Mouse (Mus musculus): ENCODE measurements around the gene Opn1sw. TPM values are rescaled to one million over a fixed set of nuclear protein-coding genes. Genes with fewer than 3 reads are reported as not detected.
A peak's percentile ranks its signal among the peaks of the same experiment; 100 is the strongest.
"Not testable (repeated sequence)": the region's sequence is repeated elsewhere in the genome, so short reads cannot be mapped to it uniquely, and the experiment has no call there.

The Opn1sw gene
- total RNA-seq, 4 experiments from 2014 or later: 0.22 to 0.79 TPM; not detected in 2

DNA sequence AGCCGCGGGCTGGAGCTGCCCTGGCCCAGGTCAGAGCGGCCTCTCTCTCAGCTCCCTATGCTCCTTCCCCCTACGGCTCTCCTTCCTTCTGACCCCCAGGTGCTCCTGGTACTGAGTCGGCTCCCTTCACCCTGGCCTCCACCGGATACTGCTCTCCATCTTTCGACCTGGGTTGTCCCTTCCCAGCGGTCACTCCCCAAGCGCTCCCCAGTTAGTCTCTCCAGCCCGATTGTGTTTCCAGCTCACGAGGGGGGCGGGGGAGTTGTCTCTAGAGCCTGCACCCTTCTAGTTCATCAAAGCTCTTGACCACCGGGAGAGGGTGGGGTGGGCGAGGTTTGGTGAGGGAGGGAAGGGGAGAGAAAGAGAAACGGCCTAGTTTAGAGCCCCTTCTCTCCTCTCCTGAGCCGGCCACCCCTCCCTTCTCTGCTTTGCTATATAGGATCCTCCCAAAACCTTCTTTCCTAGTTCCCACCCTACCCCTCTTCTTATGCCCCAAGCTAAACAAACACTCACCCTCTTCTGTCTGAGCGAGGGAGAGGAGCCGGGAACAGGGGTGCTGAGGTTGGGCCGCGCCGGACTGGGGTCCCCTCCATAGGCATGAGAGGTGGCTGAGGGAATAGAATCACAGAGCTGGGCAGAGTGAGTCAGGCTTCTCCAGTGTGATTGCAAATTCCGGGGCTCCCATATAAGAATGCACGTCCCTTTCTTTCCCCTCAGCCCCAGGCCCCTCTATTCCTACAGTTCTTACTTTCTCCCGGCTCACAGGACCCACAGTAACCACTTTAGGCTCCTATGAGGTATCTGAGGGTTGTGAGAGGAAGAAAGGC, 8.7 kb upstream of the Opn1sw start:
- no peak for DNase-seq (ENCODE audit: low spot score)

DNA sequence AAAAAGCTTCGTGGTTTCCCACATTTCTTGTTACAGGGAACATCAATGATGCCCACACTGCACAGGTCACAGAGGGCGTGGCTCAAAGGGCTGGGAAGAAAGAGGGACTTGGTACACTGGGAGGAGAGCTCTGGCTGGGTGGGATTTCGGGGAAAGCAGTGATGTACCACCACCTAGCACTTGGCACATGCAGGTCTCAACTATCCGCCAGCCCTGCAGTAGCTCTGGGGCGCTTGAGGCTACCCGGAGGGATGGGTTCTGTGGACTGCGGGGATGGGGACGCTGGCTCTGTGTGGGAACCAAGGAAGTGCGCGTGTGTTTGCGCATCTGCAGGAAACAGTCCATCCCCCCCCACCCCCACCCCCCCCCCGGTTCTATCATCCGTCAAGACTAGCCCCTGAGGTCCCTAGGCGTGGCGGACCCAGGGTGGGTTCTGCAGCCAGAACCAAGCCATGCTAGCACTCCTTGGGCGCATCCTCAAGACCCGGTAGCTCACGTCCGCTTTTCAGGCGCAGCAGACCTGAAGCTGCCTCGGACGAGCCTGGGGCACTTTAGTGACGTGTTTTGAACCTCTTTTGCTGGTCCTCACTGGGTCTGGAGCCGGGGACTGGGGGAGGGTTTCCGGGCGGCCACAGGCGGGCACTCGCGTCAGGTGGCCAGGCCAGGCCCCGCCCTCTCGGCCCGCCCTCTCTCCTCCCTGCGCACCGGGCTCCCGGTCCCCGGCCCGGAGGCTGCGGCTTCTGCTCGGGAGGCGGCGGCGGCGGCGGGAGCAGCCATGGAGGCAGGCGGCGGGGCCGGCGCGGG, 7.8 kb upstream of the Opn1sw start, which contains the start of gene Ccdc136:
Gene Ccdc136 (plus strand): TSS at position 400 of the 804 bp plus-strand sequence.
- peak; percentile 48 for DNase-seq (ENCODE audit: low spot score)

DNA sequence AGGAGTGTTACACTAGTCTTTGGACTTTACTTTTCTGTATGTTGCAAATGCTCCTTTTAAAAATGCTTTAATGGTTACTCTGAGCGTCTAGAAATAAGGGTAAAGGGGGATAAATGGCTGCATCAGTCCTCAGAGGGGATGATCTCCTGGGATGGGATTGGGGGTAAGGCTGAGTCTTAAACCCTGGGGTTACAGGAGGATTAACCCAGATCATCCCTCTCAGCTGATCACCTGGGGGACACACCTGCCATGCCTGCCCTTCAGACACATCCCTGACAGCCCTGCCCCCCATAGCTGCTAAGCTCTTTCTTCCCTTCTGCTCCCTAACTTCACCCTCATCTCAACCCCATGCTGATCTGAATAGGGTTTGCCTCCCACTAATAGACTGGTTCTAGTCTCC, 6.0 kb upstream of the Opn1sw start:
- DNase-seq (ENCODE audit: low spot score): no peak

DNA sequence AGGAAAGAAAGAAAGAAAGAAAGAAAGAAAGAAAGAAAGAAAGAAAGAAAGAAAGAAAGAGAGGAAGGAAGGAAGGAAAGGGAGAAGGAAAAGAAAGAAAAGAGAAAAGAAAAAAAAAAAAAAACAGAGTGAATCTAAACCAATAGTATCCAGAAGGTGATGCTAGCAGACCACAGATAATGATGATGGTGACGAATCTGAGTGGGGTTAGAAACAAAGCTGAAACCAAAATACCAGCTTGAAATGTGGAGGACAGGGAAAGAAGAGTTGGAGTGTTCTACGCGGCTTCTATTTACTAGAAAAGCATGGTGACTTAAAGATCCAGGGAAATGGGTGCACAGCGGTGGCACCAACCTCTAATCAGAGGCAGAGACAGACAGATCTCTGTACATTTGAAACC, 3.5 kb upstream of the Opn1sw start:
- DNase-seq (ENCODE audit: low spot score): no peak

DNA sequence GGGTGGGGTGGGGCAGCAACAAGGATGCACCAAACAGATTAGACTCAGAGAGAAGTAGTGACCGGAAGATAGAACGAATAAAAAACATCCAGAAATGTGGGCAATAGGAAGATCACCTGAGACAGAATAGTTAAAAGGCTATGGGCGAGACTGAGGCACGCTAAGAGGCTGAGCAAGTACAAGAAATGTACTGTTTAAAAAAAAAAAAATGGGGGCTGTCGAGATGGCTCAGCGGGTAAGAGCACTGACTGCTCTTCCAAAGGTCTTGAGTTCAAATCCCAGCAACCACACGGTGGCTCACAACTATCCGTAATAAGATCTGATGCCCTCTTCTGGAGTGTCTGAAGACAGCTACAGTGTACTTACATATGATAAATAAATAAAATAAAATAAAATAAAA, 3.0 kb upstream of the Opn1sw start:
- DNase-seq (ENCODE audit: low spot score): not testable (repeated sequence)

DNA sequence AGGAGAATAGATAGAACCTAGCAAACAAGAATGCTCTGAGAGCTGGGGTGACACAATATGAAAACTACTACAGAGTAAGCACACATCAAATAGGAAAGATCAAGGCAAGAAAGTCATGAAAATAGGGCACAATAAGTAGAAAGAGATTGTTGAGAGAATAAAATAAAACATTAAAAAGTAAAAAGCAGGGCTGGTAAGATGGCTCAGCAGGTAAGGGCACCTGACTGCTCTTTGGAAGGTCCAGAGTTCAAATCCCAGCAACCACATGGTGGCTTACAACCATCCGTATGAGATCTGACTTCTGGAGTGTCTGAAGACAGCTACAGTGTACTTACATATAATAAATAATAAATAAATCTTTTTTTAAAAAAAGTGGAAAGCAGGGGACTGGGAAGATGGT, 2.2 kb upstream of the Opn1sw start:
- not testable (repeated sequence) for DNase-seq (ENCODE audit: low spot score)

DNA sequence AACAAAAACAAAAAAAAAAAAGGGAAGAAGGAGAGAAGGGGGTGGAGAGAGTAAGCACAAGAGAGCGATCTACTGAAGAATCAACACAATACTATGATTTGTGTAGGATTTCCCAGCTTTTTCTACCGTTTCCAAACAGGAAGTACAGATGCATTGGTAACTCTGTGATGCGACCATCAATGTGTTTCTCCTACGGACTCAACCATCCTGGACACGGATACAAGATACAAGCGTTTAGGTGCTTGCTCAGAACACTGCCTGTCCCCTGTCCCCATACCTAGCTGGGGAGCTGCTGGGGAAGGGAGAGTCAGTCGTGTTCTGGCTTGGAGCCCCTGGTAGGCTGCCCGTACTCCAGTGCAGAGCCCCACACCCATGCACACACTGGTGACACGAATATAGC, 1.2 kb upstream of the Opn1sw start:
- no peak for DNase-seq (ENCODE audit: low spot score)

DNA sequence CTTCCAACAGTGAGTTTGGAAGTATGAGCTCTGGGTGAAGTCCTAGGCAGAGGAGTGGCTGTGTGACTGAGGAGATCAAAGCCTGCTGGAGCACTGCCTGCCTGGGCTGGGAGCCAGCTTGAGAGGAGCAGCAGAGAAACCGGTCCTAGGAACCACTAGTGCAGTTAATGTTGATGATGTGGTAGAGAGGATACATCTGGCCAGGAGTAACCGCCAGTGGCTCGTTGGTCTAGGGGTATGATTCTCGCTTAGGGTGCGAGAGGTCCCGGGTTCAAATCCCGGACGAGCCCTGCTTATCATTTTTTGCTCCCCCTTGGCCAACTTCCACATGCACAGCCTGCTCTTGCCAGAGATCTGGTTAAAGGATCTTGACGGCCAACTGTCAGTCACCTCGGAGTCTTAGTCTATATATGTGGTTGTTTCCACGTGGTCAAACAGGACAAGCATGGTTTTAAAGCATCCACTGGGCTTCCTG, 375 bp upstream of the Opn1sw start:
- DNase-seq (ENCODE audit: low spot score): peak; percentile 94

DNA sequence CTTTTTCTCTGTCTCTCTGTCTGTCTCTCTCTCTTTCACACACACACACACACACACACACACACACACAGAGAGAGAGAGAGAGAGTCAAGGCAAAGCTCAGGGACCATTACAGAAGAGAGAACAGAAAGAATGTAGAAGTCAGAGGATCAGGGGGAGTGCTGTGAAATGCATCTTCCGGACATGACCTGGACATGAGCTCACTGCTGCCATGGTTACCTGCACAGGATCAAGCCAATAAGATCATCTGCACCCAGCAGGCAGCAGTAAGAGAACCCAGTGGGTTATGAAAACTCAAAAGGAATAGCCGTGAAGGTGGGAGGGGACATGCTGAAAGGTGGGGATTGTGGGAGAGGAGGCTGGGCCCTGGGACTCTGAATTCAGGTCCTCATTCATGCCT, 5.8 kb downstream of the Opn1sw start:
- no peak for DNase-seq (ENCODE audit: low spot score)

DNA sequence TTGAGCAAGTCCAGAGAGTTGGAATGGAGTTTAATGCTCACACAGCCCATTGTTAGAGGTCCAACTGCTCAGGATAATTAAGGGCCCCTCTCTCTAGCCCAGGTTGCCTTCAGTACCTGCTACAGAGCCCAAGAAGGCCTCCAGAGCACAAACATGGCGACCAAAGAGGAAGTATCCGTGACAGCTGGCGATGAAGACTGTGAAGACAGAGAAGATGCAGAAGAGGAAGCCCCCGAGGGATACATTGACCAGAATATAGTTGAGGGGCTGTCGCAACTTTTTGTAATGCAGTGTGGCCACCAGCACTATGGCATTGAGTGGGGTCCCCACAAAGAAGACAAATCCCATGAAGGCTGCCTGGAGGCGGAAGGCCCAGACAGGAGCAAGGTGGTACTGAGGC, 8.3 kb downstream of the Opn1sw start:
- DNase-seq (ENCODE audit: low spot score): no peak

DNA sequence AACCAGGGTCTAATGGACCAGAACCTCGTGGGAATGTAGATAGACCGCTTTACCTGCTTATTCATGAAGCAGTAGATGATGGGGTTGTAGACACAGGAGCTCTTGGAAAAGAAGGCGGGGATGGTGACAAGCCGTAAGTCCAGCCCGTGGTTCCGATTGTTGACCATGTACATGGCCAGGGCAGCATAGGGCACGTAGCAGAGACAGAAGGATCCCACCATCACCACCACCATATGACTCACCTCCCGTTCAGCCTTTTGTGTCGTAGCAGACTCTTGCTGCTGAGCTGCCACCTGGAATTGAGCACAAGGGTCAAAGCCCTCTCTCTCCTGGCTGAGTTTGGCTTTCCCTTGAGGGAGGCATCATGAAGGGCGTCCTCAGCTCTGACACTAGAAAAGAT, 9.6 kb downstream of the Opn1sw start:
- DNase-seq (ENCODE audit: low spot score): no peak

DNA sequence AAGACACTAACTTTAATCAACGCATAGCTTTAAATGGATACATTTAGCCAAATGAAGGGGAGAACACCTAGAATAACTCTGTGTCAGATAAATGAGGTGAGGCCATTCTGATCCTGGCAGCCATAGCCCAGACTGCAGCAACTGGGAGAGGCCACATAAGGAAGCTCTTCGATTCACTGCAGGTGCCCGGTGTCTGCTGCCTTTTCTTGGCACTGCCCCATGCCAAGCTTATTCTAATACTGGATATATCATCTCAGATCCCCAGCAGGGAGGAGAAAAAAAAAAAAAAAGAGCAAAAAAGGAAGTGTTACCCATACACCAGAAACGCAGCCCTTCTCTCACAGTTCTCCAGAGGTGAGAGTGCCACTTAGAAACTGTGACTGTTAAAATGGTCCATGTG, 10.9 kb downstream of the Opn1sw start:
- DNase-seq (ENCODE audit: low spot score): no peak

DNA sequence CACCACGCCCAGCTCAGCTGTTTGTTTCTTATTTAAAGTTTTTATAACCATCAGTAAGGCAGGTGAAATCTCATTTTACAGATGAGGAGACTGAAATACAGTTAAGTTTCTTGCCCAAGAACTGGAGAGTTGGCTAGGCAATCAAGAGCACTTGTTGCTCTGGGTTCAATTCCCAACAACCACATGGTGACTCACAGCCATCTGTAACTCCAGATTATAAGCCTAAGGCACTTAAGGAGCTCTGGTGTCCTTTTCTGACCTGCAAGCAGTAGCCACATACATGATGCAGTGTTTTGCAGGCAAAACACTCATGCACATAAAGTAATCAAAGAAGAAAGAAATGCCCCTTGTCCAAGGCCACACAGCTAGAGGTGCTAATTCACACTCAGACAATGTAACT, 23.0 kb downstream of the Opn1sw start:
- DNase-seq (ENCODE audit: low spot score): no peak

DNA sequence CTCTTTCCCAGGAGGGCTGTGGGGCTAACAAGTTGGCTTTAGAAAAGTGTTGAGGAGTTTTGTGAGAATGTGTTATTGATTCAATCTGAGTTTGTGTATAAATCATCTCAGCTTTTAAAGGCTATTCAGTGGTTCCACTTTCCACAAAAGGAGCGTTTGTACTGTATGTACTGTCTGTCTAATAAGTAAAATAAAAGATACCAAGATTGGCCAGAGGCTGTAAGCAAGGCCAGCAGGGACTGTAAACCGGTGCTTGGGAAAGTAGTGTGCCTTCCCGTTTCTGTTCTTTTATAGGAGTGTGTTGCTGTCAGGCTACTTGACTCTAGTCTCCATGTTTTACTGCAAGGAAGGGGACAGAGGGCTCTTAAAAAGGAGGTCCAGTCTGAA, 25.1 kb downstream of the Opn1sw start:
- DNase-seq (ENCODE audit: low spot score): no peak

DNA sequence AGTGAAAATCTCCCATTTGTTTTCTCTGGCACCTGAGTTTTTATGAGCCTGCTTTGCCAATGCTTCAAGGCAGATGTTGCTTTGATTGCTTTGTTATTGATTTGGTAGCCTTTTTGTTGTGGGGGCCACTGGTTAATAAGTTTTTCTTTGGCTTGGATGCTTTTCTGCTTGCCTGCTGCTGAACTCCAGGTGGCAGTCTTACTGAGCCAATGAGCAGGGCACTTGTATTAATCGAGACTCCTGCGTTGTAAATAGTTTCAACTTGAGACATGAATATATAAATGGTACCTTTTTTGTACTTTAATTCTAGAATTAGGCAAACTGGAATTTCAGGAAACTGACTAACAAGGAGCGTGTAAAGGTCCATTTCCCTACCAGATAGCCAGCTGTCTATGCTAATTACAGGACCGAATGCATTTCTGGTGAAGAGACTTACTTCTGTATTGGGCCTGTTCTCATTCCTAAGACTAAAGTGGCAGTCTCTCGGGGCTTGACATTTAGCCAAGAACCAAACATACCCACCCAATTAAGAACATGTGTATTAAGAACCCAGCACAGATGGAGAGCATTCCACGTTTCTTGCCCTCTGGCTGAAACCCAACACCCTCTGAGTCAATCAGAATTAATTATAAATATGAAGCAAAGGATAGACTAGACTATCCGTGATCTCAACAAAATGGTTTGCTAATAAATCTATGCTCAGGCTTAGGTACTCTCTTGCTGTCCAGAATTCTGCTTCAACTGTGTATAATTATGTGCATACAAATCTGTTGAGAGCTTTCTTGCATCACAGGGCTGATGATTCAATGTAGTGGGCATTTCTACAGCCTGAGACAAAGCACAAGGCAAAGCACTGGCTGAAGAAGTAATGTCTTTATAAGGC, 25.8 kb downstream of the Opn1sw start:
- DNase-seq (ENCODE audit: low spot score): no peak

DNA sequence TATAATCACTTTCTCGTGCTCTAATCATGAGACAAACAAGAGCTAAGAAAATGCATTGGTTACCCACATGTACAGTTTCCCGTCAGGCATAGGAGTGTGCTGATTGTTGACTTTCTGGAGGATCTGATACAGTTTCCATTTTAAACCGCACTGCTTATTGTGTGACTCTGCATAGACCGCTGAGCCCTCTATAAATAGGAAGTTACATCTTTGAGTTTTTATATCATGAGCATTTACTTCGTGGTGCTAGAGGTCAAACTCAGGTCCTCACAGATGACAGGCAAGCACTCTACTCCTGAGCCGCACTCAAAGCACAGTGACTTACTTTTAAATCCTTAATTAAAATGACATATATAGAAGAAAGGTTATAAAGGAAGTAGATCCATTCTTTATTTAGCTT, 28.1 kb downstream of the Opn1sw start:
- no peak for DNase-seq (ENCODE audit: low spot score)

DNA sequence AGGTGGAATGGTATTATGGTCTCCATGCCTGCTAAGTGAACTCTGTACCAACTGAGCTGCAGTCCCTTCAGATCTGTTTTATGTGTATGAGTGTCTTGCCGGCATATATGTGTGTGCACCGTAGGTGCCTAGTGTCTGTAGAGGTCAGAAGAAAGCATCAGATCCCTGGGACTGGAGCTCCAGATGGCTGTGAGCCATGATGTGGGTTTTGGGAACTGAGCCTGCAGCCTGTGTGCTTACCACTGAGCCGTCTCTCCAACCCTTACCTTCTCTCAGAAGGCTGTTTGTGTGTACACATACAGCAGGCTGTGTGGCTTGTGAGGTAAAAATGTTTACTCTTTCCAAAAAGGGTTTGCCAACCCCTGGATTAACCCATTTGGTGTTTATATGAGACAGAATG, 28.9 kb downstream of the Opn1sw start:
- no peak for DNase-seq (ENCODE audit: low spot score)

DNA sequence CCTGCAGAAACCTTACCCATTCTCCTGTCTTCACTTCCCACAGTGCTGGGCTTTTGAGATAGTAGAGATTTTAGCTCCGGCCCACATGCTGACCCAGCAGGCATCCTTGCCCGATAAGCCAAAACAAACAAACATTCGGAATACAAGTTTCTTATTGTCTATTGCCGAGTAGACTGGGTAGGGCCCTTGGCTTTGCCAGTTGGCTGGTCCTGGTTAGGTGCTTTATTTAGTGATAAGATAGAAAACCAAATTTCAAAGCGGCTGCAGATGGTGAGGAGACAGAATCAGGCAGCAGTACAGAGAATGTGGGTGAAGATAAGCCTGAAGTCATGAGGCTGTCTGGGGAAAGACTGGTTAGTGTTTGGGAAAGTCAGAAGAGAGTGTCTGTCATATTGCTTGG, 35.5 kb downstream of the Opn1sw start:
- DNase-seq (ENCODE audit: low spot score): no peak

DNA sequence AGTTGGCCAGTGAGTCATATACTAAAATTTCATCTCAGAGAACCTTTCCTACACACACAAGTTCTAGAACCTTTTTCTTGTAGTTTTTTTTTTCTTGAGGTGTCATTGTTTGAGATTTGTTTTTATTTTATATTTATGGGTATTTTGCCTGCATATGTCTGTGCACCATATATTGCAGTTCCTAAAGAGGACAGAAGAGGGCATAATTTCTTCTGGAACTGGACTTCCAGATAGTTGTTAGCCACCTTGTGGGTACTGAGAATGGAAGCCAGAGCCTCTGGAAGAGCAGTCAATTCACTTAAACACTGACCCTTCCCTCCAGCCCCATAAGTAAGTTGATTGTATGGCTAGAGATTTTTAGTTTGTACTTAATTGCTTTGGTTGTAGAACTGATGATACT, 36.7 kb downstream of the Opn1sw start:
- no peak for DNase-seq (ENCODE audit: low spot score)

DNA sequence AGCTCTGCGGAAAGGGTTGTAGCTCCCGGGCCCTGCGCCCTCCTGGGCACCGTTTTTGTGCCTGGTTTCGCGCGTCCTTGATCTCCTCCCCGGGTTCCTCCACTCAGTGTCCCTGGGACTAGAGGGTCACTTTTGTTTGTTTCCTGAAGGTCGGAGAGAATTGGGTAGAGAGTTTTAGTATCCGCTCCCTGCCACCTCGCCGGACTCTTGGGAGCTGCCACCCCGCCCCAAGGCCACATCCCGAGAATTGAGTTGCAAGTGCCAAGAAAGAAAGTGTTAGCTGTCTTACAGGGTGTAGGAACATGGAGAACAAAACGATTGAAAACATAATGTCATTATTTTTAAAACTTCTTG, 39.9 kb downstream of the Opn1sw start:
- DNase-seq (ENCODE audit: low spot score): no peak

DNA sequence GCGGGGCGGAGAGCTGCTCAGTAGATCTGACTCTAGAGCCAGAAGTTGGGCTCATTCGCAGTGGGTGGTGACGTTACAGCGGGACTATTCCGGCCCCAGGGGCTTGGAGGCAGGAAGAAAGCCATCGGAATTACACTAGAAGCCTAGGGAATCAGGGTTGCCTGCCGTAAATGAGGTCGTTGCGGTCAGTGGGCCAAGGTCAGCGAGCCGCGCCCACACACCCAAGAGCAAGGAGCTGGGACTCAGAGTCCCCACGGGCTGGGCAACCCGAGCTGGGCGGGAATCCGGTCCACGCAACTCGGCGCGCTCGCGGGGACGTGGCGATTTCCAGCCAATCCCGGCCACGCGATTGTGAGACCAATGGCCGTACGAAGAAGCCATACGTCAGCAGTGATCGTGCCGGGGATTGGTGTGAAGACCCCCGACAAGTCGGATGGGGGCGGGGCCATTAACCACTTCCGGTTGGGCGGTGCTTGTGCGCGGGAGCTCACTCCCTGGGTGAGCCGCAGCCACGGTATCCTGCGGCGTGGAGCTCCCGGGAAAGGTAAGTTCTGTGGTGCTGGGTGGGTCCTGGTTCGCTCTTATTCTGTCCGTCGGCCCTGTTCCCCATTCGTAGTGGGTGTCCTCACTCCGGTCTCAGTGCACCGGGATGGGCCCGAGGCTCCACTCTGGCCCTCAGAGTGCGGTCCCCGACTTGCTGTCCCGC, 40.5 kb downstream of the Opn1sw start, which contains the start of gene Calu:
Gene Calu (plus strand): TSS at position 405 of the 706 bp plus-strand sequence.
- DNase-seq (ENCODE audit: low spot score): peak; percentile 100
